Mouse (Mus musculus): ENCODE measurements at regions not wholly inside any gene's neighbourhood (a gene's known extent, or its start where the extent isn't known, plus 50 kb on each side); places are given as distances from the start of the nearest gene placed in this dataset.

DNA sequence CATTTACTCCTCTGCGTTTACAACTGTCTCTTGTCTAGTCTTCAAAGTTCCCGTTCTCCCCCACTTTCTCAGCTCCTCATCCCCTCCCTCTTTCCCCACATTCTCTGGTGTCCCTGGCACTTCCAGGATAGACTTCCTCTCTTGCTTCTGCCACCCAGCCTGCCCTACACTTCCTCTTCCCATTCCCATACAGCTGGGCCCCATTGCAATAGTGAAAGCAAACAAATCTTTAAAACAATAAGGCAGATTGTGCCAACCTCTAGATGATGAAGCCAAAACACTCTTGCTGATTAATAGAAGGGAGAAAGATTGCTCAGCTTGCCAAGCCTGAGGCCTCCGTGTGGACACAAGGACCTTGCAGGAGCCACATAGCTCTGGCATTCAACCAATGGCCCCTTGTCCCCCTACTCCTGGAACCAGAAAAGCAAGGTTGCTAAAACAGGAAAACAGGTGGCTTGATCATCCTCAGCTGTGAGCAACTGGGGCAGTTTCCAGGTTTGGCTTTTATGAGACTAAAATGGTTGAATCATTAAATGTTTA is 267.1 kb upstream of the Dynlrb2 start:
- TF ChIP-seq TAL1 (IDR thresholded peaks at IDR 0.05; ENCODE audit: low read length) (no peak), MAX (IDR thresholded peaks at IDR 0.05; ENCODE audit: low read length) (no peak)
- H3K27ac ChIP-seq (ENCODE audit: control insufficient read depth, low read depth, low read length), result no peak overlapping the region
- no peaks in the 10 kb centered on the region for H3K27me3 ChIP-seq (ENCODE audit: control insufficient read depth in 1 of 2, insufficient read depth in 2 of 2, low read length in 2 of 2)
- H3K36me3 ChIP-seq (ENCODE audit: control insufficient read depth in 1 of 2, insufficient read depth in 2 of 2, low read length in 2 of 2), result no peaks in the 10 kb centered on the region
- H3K4me1 ChIP-seq (ENCODE audit: control insufficient read depth in 1 of 2, insufficient read depth in 2 of 2, low read length in 2 of 2), result no peaks in the 10 kb centered on the region
- H3K9ac ChIP-seq (ENCODE audit: control insufficient read depth, low read depth, low read length, poor library complexity, severe bottlenecking), result no peak overlapping the region
- H3K9me3 ChIP-seq (replicated peaks; ENCODE audit: insufficient read depth, low read length), result no peaks in the 10 kb centered on the region
- H3K4me3 ChIP-seq (ENCODE audit: control insufficient read depth in 1 of 2, insufficient read depth in 1 of 2, low read depth in 2 of 2, low read length in 2 of 2), result no peak overlapping the region
- no peaks in the 10 kb centered on the region for H3K79me2 ChIP-seq (ENCODE audit: control insufficient read depth, insufficient read depth, low read length, poor library complexity)
- DNase-seq (ENCODE audit: low read depth, low spot score), result no peak

DNA sequence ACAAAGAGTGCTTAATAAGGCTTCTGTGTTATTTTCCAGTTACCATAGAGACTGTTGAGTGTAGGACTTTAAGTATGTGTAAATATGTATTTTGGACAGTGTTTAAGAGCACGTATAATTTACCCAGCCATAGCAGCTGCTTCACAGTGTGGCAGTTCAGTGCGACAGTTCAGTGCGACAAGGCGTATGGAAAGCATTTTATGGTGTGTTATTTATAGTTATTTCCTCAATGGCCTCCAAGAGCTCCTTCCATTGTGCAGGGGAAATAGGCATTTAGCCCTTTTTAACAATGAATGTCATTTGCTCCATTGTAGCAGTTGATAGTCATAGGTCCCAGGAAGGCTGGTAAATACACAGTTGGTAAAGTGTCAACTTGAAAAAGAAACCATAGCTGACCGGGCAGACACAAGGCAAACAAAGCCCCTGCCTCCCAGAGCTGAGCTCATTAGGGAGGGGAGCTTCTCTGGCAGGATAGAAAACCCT is 275.1 kb upstream of the Dynlrb2 start:
- no peak for TF ChIP-seq MEF2A (IDR thresholded peaks at IDR 0.05; ENCODE audit: extremely low read depth, insufficient replicate concordance, low read depth, low read length, poor library complexity, severe bottlenecking)
- TF ChIP-seq CHD1 (IDR thresholded peaks at IDR 0.05; ENCODE audit: low read depth, low read length), result no peak
- TF ChIP-seq TAL1 (IDR thresholded peaks at IDR 0.05; ENCODE audit: low read length), result no peak
- no peak for TF ChIP-seq MYC (IDR thresholded peaks at IDR 0.05; ENCODE audit: low read depth, low read length)
- no peak for TF ChIP-seq POLR2AphosphoS2 (IDR thresholded peaks at IDR 0.05; ENCODE audit: low read length)
- no peak for TF ChIP-seq SMC3 (IDR thresholded peaks at IDR 0.05; ENCODE audit: low read depth, low read length)
- no peak for TF ChIP-seq ZNF384 (IDR thresholded peaks at IDR 0.05; ENCODE audit: low read depth, low read length)
- Histone ChIP-seq H3K9me3 (replicated peaks; ENCODE audit: insufficient read depth, low read length) (no peaks in the 10 kb centered on the region), H3K9ac (ENCODE audit: control insufficient read depth, low read depth, low read length, poor library complexity, severe bottlenecking) (no peak overlapping the region), H3K4me3 (ENCODE audit: control insufficient read depth in 1 of 2, insufficient read depth in 1 of 2, low read depth in 2 of 2, low read length in 2 of 2) (no peak overlapping the region), H3K27me3 (ENCODE audit: control insufficient read depth in 1 of 2, insufficient read depth in 2 of 2, low read length in 2 of 2) (no peaks in the 10 kb centered on the region), H3K36me3 (ENCODE audit: control insufficient read depth in 1 of 2, insufficient read depth in 2 of 2, low read length in 2 of 2) (no peaks in the 10 kb centered on the region), H3K27ac (ENCODE audit: control insufficient read depth, low read depth, low read length) (no peak overlapping the region), H3K79me2 (ENCODE audit: control insufficient read depth, insufficient read depth, low read length, poor library complexity) (no peaks in the 10 kb centered on the region), H3K4me1 (ENCODE audit: control insufficient read depth in 1 of 2, insufficient read depth in 2 of 2, low read length in 2 of 2) (no peaks in the 10 kb centered on the region)
- DNase-seq (ENCODE audit: low read depth, low spot score), result no peak

DNA sequence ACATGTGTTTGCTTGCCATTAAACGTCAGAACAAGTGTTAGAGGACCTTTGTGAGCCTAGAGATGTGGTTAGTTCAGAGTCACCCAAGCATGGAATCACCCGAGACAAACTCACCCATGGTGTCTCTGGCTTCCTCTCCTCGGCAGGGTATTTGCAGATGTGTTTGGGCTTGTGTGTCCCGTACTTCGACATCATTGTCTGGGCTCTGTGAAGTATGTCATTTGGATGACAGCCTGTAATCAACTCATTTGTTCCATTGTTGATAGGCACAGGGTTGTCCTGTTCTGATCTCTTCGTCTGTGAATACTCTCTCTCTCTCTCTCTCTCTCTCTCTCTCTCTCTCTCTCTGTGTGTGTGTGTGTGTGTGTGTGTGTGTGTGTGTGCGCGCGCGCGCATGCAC is 277.8 kb upstream of the Dynlrb2 start:
- TF ChIP-seq ZNF384 (IDR thresholded peaks at IDR 0.05; ENCODE audit: low read depth, low read length) (no peak), SIN3A (IDR thresholded peaks at IDR 0.05; ENCODE audit: low read length) (no peak), NRF1 (IDR thresholded peaks at IDR 0.05; ENCODE audit: insufficient read depth, low read depth, low read length, poor library complexity, severe bottlenecking) (no peak), MXI1 (IDR thresholded peaks at IDR 0.05; ENCODE audit: low read depth, low read length) (no peak), TCF12 (IDR thresholded peaks at IDR 0.05; ENCODE audit: low read depth, low read length) (no peak)
- no peak for DNase-seq (ENCODE audit: low read depth, low spot score)

More for the DNA sequence above, 277.8 kb upstream of the Dynlrb2 start:
- Histone ChIP-seq H3K27me3 (ENCODE audit: control insufficient read depth in 1 of 2, insufficient read depth in 2 of 2, low read length in 2 of 2) (no peaks in the 10 kb centered on the region), H3K4me1 (ENCODE audit: control insufficient read depth in 1 of 2, insufficient read depth in 2 of 2, low read length in 2 of 2) (no peaks in the 10 kb centered on the region), H3K9me3 (replicated peaks; ENCODE audit: insufficient read depth, low read length) (no peaks in the 10 kb centered on the region), H3K4me3 (ENCODE audit: control insufficient read depth in 1 of 2, insufficient read depth in 1 of 2, low read depth in 2 of 2, low read length in 2 of 2) (no peak overlapping the region), H3K79me2 (ENCODE audit: control insufficient read depth, insufficient read depth, low read length, poor library complexity) (no peaks in the 10 kb centered on the region), H3K9ac (ENCODE audit: control insufficient read depth, low read depth, low read length, poor library complexity, severe bottlenecking) (no peak overlapping the region), H3K36me3 (ENCODE audit: control insufficient read depth in 1 of 2, insufficient read depth in 2 of 2, low read length in 2 of 2) (no peaks in the 10 kb centered on the region), H3K27ac (ENCODE audit: control insufficient read depth, low read depth, low read length) (no peak overlapping the region)

Measured in MEL (cell line).